Mouse (Mus musculus): ENCODE measurements at regions not wholly inside any gene's neighbourhood (a gene's known extent, or its start where the extent isn't known, plus 50 kb on each side); places are given as distances from the start of the nearest gene placed in this dataset.

- no peak for DNase-seq (ENCODE audit: low spot score)
These were observed 803.5 kb downstream of the Efna5 start for GRCm38 (mm10) chr17:62077604-62078003.

- no peak for DNase-seq (ENCODE audit: low spot score)
These were observed 816.2 kb downstream of the Efna5 start for GRCm38 (mm10) chr17:62064939-62065338.

DNA sequence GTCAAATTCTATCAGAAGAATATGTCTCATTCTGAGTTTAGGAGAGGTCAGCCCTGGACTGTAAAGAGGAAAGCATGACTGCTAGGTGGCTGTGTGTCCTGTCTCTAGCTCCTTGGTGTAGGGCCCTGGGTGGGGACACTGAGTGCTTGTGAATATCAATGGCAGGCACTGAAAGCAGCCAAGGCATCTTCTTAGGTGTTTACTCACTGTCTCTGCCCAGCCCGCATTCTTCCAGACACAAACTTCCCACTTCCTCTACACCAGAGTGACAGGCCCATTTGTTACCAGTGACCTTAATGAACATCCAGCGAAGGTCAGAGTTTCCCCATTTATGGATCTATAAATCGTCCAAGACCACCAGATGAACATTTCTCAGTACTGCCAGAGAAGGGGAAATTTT is 823.1 kb downstream of the Efna5 start:
- DNase-seq (ENCODE audit: low spot score): no peak

- no peak for DNase-seq (ENCODE audit: low spot score)
These were observed 826.3 kb downstream of the Efna5 start for GRCm38 (mm10) chr17:62054801-62055200.

DNA sequence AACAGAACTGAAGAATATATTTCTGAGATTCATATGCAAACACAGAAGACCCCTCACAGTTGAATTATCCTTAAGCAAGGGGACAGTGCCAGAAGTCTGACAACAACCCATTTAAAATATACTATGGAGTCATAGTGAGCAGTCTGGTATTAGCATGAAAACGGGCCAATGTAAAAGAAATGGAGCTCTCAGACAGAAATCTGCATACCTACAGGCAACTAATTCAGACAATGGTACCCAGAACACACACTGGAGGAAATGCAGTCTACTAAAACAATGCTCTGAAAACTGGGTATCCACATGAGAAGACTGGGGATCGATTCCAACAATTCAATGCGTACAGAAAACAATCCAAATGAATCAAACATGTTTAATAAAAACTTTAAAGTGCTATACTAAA is 832.1 kb downstream of the Efna5 start:
- DNase-seq (ENCODE audit: low spot score): no peak

GRCm38 (mm10) chr17:62030614-62031013 is 850.5 kb downstream of the Efna5 start:
- no peak for DNase-seq (ENCODE audit: low spot score)
